Mouse (Mus musculus) testis, adult 2 months (tissue): ENCODE data around the gene Ssbp3. TPM values are rescaled to one million over a fixed set of nuclear protein-coding genes. Genes with fewer than 3 reads are reported as not detected.

Source experiments
- H3K27ac ChIP-seq: fragments of 200-500 bp; 2 replicates; pipeline ENCODE4 v1.5.1; 2012; ENCODE audit warnings: low read depth, low read length; ENCODE audit not compliant: control insufficient read depth, insufficient read depth
- H3K27me3 ChIP-seq: fragments of 200-500 bp; 2 replicates; pipeline ENCODE4 v1.6.1; 2012; ENCODE audit warnings: mild to moderate bottlenecking, low read length, moderate library complexity; ENCODE audit not compliant: control insufficient read depth, insufficient read depth
- H3K36me3 ChIP-seq: fragments of 200-500 bp; 2 replicates; pipeline ENCODE4 v1.6.1; 2012; ENCODE audit warnings: mild to moderate bottlenecking, low read length; ENCODE audit not compliant: control insufficient read depth, insufficient read depth
- H3K4me1 ChIP-seq: fragments of 200-500 bp; 2 replicates; pipeline ENCODE4 v1.6.1; 2012; ENCODE audit warnings: low read length; ENCODE audit not compliant: control insufficient read depth, insufficient read depth
- H3K4me3 ChIP-seq: fragments of 200-500 bp; 2 replicates; pipeline ENCODE4 v1.5.1; 2012; ENCODE audit warnings: low read depth, mild to moderate bottlenecking, low read length, moderate library complexity, mixed read lengths; ENCODE audit not compliant: control insufficient read depth
- CTCF ChIP-seq: fragments of 200-500 bp; IDR thresholded peaks from 2 replicates; pipeline ENCODE4 v1.5.1; 2012; ENCODE audit warnings: low read depth, mild to moderate bottlenecking, inconsistent platforms, low read length, moderate library complexity; ENCODE audit not compliant: control insufficient read depth, insufficient read depth, insufficient replicate concordance
- POLR2A ChIP-seq: fragments of 200-500 bp; IDR thresholded peaks from 2 replicates; pipeline ENCODE4 v1.6.1; 2012; ENCODE audit warnings: low read depth, mild to moderate bottlenecking, inconsistent platforms, low read length, moderate library complexity; ENCODE audit not compliant: control insufficient read depth
- polyA plus RNA-seq: library from polyadenylated mRNA; depleted of rRNA; stranded (reverse); fragments of >200 nt; gene quantifications from 2 replicates; pipeline ENCODE4 v1.2.3, GENCODE M21; 2012

Ssbp3 gene
- polyA plus RNA-seq, 1 experiment: 38.3 TPM

DNA sequence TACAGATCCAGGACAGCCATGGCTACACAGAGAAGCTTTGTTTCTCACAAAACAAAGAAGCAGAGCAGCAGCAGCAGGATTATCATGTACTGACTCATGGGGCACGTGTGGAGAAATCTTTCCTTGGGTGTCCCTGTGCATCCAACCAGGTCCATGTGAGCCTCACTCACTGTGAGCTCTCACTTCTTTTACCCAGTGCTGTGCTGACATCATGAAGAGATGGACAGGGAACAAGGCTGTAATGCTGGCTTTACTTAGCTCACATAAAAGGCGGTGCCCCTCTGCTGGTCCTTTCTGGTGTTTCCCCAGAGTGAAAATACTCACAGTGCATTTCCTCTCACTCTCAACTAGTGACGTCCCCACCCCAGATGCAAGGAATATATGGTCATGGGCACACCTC, 111.0 kb downstream of the Ssbp3 start:
- Histone ChIP-seq H3K36me3 (no peaks in the 10 kb centered on the region), H3K4me1 (no peaks in the 10 kb centered on the region; the same call in 1 of the 2 replicates), H3K27ac (no peak overlapping the region), H3K27me3 (no peaks in the 10 kb centered on the region), H3K4me3 (no peak overlapping the region)
- TF ChIP-seq POLR2A (no peak), CTCF (no peak)

DNA sequence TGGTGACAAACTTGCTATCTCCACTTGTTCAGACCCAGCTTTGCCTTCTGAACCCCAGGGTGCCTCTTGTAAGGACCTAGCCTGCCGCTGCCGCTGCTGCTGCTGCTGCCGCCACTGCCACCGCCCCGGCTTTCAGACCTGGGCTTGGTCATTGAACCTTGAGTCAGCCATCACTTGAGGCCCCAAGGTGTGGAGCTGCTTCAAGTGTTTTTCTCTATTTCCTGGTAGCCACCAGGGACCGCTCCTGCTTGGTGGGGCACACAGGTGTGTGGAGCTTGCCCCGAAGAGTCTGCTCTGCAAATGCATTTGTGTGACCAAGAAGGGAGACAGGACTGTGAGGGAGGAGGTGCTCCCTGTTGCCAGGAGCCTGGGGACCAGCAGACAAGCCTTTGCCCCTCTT, 114.4 kb downstream of the Ssbp3 start:
- H3K4me3 ChIP-seq: no peak overlapping the region
- no peaks in the 10 kb centered on the region for H3K36me3 ChIP-seq
- H3K27ac ChIP-seq: no peak overlapping the region
- H3K4me1 ChIP-seq: no peaks in the 10 kb centered on the region
- H3K27me3 ChIP-seq: no peaks in the 10 kb centered on the region
- TF ChIP-seq POLR2A (no peak), CTCF (no peak)

GRCm38 (mm10) chr4:107025369-107025768, 114.9 kb downstream of the Ssbp3 start:
- no peaks in the 10 kb centered on the region for H3K36me3 ChIP-seq
- no peaks in the 10 kb centered on the region for H3K4me1 ChIP-seq
- H3K27ac ChIP-seq: no peak overlapping the region
- no peaks in the 10 kb centered on the region for H3K27me3 ChIP-seq
- TF ChIP-seq CTCF (no peak), POLR2A (no peak)
- no peak overlapping the region for H3K4me3 ChIP-seq

DNA sequence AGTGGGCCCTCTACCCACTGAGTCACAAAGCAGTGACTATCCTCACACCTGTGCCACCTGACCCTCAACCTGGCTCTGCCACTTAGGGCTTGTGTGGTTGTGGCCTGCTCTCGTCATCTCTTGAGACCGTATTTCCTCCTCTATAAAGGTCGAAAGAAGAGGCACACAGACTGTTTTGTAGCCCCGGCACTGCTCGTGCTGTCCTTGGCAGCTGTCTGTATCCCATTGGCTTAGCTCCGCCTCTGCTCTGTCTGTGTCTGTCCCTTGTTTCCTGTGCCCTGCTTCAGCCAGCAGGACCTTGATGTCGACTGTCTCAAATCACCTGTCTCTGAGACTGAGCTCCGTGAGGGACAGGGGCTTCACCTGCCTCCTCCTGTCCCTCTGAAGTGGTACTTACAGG, 116.0 kb downstream of the Ssbp3 start:
- Histone ChIP-seq H3K4me3 (no peak overlapping the region), H3K27me3 (no peaks in the 10 kb centered on the region), H3K27ac (no peak overlapping the region), H3K4me1 (no peaks in the 10 kb centered on the region), H3K36me3 (no peaks in the 10 kb centered on the region)
- TF ChIP-seq CTCF (no peak), POLR2A (no peak)

DNA sequence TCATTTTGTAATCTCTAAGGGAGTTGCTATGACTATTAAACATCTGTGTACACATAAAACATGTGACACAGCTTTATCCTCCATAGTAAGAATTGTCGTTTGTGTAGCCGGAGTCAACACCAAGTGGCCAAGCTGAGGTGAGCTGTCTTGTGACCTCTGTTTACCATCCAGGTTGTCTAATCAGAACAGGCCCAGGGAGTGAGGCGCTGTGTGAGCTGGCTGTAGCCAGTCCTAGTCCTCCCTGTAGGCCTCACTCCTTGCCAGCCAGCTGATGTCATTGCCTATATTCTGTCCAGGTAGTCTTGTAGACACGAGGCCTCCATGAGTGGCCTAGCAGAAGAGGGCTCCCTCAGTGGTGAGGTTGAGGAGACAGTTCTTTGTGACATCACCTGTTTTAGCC, 125.2 kb downstream of the Ssbp3 start:
- TF ChIP-seq CTCF (no peak), POLR2A (no peak; the same call in 1 of the 2 replicates)
- H3K4me3 ChIP-seq: peak overlapping the region; percentile 72
- no peaks in the 10 kb centered on the region for H3K27me3 ChIP-seq
- H3K36me3 ChIP-seq: no peaks in the 10 kb centered on the region
- H3K4me1 ChIP-seq: no peaks in the 10 kb centered on the region
- H3K27ac ChIP-seq: no peak overlapping the region

DNA sequence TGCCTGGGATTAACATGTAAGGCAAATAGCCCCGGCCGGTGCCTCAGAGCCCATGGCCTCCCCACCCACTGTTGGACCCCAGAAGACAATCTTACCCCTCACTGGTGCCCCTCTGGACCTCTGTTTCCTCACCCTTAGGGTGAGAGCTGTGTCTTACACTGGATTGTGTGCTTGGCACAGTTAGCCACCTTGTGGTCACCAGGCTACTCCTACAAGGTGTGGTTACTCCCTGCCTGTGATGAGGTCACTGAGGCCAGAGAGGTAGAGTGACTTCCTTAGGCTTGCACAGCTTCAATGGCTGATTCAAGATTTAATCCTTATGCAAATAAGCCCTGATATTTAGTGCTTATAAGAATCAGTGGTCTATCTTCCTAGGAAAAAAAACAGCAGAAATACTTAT, 126.5 kb downstream of the Ssbp3 start:
- TF ChIP-seq CTCF (no peak), POLR2A (no peak)
- Histone ChIP-seq H3K4me3 (peak overlapping the region; percentile 65), H3K27me3 (no peaks in the 10 kb centered on the region), H3K4me1 (no peaks in the 10 kb centered on the region), H3K36me3 (no peaks in the 10 kb centered on the region), H3K27ac (no peak overlapping the region)

DNA sequence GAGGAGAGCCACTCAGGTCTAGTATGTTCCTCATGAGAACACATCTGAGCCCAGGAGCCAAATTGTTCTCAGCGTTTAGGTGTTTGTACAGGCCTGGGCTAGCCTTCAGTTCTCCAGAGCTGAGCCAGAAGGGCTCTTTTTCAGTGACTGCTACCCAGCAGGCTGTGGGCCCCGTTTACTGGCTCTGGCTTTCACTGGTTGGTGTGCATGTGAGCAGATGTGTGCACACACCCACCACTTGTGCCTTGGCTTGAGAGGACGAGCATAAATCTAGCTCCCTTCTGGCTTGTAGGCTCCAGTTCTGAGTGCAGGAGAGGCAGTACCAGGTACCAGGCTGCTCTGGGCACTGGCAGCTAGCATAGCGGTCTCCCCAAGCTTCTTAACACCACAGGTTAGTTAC, 127.8 kb downstream of the Ssbp3 start:
- Histone ChIP-seq H3K4me1 (no peaks in the 10 kb centered on the region), H3K27me3 (no peaks in the 10 kb centered on the region), H3K27ac (no peak overlapping the region), H3K36me3 (no peaks in the 10 kb centered on the region), H3K4me3 (no peak overlapping the region)
- TF ChIP-seq CTCF (no peak), POLR2A (no peak)

DNA sequence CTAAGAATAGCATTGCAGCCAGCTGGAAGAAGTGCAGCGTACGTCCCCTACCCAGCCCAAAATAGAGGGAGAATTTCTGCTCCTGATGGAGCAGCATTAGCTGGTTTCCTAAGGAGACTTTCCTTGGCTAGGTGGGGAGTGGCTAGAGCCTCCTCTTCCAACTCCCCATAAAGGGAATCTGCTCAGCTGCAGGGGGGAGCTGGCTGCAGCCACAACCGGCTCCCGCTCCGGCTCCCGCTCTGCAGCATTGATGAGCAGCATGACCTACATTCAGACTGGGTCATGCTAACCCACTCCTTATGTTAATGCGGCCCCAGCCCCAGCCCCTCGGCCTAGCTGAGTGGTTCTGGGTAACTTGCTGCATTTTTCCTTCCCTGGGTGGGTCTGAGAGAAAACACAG, 128.8 kb downstream of the Ssbp3 start:
- H3K27ac ChIP-seq: no peak overlapping the region
- TF ChIP-seq CTCF: no peak
- no peak for TF ChIP-seq POLR2A
- no peaks in the 10 kb centered on the region for H3K36me3 ChIP-seq
- no peaks in the 10 kb centered on the region for H3K27me3 ChIP-seq
- no peak overlapping the region for H3K4me3 ChIP-seq
- no peaks in the 10 kb centered on the region for H3K4me1 ChIP-seq
